Mouse (Mus musculus) cortical plate, adult 2 months (tissue): ENCODE results near the gene Aqp2.

ENCODE experiments used
- CTCF ChIP-seq: fragments of 200-500 bp; IDR thresholded peaks from 2 replicates; pipeline ENCODE4 v1.5.1; 2011; ENCODE audit warnings: mild to moderate bottlenecking, control low read depth, low read length; ENCODE audit not compliant: insufficient read depth; ENCODE audit errors: extremely low read depth
- POLR2A ChIP-seq: fragments of 200-500 bp; IDR thresholded peaks from 2 replicates; pipeline ENCODE4 v1.6.1; 2011; ENCODE audit warnings: mild to moderate bottlenecking, low read length, control low read depth; ENCODE audit not compliant: insufficient read depth; ENCODE audit errors: extremely low read depth

- TF ChIP-seq CTCF = no peak
- no peak for TF ChIP-seq POLR2A
These were observed 27.7 kb downstream of the Aqp2 start for GRCm38 (mm10) chr15:99606515-99606914.
